Mouse (Mus musculus) retina, adult 2 months (tissue): Measurements from ENCODE around the gene Plppr5.

Experiments used
- DNase-seq: peaks from one replicate; pipeline ENCODE4 v3.0.0-alpha.2; 2012; ENCODE audit warnings: low read depth, low spot score

Gene Plppr5

DNA sequence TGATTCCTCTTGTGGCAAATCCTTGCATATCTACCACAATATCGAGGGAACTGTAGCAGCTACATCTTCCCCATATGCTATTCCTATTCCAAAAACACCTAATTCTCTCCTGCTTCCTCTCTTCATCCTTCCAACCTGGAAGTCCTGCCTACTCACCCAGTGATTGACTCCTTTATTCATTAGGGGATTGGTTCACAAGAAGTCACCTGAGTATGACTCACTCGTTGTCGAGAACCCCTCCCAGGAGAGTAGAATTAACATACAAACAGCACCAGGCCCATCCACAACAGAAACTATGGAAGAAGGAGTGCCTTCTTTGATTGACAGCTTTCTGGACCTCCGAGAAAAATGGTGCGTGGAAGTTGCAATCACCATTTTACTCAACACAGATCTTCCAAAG, 121.7 kb downstream of the Plppr5 start:
- DNase-seq = no peak

DNA sequence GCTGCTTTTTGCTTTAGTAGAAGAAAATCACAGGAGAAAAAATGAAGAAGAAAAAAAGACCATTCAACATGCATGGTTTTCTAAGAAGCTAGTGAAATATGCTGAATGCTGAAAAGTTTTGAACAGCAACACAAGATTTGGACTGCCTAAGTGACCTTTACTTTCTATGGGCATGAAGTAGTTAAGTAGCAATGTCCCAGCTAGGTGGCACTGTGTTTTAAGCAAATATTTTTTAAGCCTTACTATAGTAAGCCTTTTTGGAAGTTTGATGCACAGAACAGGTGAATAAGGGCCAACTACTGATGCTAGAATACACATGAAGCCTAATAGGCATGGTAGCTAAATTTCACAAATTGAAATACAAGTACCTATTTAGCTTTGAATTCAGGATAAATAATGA, 134.2 kb downstream of the Plppr5 start:
- DNase-seq = no peak

DNA sequence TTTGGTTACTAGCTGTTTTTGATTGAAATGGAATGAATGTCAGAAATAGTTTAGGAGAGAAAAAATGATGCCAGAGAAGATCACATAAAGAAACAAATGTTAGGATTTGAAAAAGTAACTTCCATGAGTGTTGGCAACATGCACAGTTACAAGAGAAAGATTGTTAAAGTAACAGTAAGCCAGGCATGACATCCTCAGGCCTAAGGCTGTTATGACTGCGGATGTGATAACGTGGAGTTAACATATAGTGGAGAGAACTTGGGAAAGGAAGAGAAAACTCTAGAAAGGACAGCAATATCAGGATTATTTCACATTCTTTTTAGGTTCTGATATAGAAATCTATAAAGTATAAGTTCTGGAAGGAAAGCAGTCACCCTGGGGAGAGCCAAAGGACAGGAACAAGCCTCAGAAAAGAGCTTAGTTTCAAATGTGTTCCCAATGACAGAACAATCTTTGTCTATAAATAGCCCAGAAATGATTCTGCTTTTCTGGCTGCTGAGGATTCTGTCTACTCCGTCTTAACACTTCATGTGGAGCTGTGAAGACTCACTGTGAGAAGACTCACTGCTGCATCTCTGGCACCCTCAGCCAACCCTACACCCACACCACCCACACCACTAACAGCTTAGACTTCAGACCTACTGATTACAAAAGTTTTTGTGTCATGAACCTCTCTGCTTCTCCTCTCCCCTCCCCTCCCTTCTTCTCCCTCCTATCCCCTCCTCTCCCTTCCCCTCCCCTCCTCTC, 142.1 kb downstream of the Plppr5 start:
- no peak for DNase-seq

DNA sequence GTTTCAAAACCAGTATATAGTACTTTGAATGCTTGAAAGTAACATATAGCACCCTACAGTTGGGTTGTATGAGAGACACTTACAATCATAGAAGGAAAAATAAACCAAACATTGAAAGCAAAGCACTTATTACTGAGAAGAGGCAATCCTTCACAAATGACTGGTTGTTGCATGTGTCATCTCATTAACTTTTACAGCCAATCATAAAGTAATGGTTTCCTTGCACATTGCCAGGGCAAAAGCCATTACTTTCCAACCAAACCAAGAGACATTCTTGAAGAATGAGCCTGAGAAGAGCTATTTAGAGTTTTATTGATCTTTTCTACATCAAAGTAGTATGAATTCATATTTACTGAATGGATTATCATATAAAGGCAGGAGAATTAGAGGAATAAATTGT, 148.8 kb downstream of the Plppr5 start:
- DNase-seq = no peak

DNA sequence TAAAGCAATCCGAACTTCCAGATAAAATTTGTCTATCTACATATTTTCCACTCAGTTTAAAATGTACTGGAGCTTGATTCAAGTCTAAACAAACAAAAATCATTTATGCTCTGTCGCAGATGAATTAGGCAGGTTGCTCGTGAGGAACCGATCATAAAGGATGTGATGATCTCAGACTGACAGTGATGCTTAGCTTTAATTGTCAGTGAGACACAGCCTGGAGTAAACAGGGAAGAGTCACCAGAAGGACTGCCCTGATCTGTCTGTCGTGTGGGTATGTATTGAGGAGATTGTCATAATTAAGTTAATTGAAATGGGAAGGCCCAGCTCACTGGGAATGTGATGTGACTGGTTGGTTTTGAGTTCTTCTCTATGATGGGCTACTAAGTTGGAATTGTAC, 149.9 kb downstream of the Plppr5 start:
- no peak for DNase-seq

DNA sequence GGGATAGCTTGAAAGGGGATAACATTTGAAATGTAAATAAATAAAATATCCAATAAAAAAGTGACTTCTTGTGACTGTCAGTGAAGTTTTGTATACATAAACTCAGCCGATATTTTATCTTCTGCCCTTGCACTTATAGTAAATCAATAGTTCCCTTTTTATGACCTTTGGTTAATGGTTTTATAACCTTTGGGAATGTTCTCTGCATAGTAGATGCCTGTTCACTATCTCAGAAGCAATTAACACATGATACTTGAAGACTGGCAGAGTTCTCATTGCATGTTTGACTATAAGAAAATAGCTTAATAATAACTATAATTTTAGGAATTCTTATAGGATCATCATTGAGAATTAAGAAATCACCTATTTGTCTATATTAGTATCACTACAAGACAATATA, 150.9 kb downstream of the Plppr5 start:
- no peak for DNase-seq

DNA sequence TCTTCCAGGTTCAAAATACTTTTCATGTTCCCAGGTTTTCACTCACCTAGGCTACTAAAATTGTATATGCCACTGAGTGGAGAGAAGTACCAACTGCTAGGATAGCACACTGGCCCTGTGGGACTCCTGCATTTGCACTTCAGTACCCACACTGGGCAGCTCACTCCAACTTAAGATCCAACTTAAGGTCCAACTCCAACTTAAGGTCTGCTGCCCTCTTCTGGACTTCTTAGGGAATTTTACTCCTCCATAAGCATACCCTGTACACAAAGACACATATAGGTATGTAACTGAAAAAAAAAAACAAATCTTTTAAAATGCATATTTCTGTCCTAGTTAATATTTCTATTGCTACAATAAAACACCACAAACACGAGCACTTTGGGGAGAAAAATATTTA, 153.5 kb downstream of the Plppr5 start:
- no peak for DNase-seq

DNA sequence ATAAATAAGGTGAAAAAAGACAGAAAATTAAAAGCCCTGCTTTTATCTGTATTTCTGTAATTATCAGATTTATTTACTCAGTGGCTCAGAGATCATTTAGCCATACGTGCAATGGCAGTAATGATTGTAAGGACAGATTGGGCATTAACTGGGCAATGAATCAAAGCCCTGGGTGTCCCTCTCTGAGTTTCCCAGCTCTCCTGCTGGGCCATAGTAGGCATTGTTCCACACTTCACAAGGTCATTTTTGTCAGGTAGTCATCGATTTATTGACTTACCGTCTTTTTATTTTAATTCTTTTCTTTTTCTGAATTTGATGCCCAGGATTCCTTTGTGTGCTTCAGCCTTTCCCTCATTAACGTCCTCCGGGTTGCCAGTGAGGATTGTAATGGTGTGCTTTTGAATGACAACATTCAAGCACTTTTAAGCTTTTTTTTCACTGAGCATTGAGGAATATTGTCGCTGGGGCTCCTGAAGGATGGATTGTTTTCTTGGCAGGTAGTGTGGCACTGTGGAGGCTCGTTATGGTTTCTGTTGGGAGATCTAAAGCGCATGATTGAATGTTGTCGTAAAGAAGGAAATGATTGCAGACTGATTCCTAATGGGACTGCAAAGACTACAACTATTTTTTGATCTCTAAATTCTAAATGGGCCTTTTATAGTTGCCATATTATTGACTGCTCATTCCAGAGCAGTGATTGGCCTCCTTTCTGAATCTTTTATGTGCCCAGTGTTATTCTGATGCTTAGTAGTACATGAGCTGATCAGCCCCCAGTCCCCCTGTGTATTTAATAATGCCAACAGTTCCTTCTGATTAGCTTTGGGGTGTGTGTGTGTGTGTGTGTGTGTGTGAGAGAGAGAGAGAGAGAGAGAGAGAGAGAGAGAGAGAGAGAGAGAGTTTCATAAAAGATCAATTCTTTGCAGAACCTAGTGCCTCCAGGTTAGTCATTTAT, 154.8 kb downstream of the Plppr5 start:
- no peak for DNase-seq

DNA sequence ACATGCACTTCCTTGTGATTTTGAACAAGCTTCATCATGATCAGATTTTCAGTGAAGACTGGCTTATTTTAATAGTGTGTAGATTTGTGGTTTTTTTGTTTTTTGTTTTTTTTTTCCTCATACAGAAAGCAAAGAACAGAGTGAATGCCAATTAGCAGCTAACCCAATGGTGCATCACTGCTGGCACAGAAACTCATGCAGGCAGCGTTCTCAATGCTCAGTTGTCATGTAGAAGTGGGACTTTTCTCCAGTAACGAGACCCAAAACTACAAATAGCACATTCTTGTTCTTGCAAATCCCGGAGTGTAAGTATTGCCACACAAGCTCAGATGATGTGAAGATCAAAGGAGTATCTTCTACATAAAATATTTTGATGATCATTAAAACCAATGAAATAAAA, 156.9 kb downstream of the Plppr5 start:
- no peak for DNase-seq

DNA sequence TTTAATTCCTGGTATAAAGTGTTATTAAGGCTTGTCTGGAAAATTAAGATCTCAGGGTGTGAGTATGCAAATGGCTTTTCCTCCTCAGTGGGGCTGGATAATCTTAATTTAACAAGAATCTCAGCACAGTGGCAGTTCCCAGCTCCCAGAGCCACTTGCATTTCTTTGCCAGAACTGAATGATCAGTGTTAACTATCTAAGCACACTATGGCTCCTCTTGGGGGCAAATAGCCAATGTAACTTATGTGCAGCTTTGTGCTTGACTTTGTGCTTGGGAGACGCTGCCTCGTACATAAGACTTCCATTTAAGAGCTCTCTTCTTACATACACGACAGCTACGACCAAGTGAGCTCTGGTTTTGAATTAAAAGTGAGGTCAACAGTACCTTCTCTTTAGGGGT, 158.0 kb downstream of the Plppr5 start:
- no peak for DNase-seq
